Mouse (Mus musculus) lung, postnatal 36 days (tissue): ENCODE data around the gene Igsf21.

Experiments
- DNase-seq: peaks from one replicate; pipeline ENCODE4 v3.0.0; 2022; ENCODE audit warnings: mixed read lengths

Igsf21 gene

DNA sequence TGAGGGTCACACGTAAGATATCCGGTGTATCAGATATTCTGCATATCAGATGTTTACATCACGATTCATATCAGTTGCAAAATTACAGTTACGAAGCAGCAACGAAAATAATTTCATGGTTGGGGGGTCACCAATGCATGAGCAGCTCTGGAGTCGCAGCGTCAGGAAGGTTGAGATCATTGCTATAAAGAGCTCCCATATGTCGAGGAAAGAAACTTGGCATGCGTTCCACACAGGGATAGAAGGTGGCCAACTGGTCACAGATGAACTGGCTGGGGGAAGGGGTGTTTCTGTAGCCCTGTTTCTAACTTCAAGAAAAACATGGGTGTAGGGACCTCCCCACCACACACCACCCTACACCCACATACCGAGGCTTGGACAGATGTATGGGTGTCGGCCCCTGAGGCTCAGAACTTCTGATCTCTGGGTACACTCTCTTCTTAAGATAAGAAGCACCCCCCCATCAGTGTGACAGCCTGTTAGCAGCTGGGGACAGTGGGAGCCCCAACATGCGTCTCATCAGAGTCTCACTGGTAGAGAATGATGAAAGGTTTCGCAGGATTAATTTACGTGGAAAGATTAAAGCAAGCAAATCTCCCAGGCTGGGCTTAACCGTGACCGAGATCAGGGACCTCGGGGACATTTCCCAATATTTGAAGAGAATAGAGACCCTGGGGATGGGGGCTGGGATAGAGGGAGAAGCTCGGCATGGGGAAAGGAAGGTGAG is 54.1 kb downstream of the Igsf21 start:
- no peak for DNase-seq

DNA sequence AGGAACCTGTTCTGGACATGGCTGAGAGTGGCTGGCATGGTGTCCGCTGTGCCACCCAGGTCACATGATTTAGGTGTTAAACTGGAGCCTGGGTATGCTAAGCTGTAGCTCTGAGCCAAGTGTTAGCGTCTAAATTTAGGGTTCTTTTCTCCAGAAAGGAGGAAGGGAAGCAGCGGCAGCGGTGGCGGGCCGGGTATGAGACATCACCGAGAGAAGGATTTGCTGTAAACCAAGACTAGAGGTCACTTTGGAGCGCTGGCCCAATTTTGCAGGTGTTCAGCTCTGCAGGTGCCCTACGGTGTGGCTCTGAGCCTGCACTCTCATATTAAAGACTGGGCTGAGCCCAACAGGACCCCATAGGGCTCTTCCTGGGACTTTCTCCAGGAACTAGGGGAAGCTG is 57.0 kb downstream of the Igsf21 start:
- no peak for DNase-seq

DNA sequence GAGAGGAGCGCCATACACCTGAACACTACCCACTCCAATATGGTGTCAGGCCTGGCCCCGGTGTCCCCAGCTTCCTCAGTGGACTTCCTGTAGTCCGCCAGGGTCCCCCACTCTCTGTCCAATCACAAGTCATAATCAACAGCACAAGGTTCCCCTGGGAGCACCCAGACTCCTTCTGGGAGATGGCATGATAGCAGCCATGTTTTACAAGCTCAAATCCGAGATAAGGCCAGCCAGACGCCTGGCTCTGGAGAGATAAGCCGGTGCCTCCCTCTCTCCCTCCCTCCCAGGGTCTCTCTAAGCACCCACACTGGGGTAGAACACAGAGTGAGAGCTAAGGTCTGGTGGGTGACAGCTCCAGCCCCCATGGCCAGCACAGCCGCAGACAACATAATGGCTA is 58.0 kb downstream of the Igsf21 start:
- DNase-seq: no peak

DNA sequence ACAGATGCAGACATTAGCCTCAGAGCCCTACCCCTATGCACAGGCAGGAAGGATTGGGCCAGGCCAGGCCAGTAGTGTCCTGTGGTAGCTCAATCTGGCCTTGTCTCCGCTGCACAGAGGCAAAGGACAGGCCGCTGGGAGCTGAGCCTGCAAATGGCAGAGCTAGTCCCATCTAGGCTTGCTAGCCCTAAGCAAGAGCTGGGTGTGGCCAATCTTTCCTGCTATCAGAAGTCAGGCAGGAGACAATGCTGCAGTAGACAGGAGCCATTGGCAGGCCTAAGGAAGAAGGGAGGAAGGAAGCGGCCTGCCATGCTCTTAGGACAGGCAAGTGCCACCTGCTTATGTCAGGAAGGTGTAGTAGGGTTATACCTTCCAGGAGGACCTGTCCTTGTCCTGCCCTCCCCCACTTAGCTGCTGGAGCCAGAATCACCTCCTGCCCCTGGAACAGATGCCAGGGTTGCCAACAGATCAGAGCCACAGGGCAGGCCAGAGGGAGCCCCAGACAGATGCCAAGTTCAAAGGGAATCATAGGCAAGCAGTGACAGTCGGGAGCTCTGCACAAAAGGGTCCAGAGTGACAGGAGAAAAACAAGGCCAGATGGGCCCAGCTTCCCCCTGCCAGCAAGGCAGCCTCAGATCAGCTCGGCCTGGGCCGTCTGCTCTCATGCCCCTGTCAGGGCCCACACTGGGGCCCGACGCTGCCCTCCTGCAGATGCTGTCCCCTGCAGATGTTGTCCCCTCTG is 59.0 kb downstream of the Igsf21 start:
- DNase-seq: no peak

DNA sequence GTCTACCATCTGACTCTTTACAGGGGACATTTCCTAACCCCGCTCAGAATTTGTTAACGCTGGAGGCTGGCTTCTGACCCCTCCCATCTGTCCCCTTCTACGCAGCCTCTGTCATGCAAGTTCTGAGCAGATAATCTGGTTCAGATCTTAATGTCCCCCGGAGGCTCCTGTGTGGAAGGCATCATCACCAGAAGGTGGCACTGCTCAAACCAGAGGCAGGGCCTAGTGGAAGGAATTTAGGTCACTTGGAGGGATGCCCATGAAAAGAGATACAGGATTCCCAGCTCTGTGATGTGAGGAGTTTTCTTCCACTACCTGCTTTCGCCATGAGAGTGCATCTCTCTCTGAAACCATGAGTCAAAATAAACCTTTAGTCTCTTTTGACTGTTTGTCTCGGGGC is 67.0 kb downstream of the Igsf21 start:
- DNase-seq: no peak

DNA sequence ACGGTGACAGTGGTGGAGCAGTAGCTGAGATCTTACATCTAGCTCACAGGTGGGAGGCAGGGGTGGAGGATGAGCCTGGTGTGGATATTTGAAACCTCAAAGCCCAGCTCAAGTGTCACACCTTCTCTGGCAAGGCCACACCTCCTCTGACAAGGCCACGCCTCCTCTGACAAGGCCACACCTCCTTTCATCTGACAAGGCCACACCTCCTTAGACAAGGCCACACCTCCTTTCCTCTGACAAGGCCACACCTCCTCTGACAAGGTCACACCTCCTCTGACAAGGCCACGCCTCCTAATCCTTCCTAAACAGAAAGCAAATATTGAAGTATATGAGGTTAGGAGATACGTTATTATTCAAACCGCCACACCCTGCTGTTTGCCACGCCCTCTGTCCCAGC is 69.5 kb downstream of the Igsf21 start:
- no peak for DNase-seq

DNA sequence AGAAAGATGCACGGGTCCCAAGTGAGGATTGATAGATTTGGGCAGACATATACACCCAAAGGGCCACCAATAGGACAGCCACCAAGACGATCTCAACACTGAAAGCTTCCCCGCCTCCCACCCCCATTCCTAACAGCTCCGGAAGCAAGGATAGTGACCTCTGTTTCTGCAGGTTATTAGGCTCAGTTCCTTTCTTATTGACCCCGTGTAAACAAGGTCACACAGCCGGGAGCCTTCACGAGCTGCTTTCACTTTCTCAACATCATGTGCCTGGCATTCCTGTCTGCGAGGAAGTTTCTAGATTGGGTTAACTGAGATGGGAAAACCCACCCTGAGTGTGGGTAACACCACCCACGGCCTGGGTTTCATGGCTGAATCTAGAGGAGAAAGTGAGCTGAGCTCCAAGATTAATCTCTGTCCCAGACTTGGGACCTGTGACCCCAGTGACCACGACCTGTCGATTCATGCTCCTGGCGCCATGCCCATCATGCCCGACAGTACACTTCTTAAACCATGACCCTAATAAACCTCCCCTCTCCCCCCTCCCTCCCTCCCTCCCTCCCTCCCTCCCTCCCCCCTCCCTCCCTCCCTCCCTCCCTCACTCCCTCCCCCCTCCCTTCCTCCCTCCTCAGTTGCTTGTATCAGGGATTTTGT is 72.7 kb downstream of the Igsf21 start:
- peak; percentile 40 for DNase-seq

DNA sequence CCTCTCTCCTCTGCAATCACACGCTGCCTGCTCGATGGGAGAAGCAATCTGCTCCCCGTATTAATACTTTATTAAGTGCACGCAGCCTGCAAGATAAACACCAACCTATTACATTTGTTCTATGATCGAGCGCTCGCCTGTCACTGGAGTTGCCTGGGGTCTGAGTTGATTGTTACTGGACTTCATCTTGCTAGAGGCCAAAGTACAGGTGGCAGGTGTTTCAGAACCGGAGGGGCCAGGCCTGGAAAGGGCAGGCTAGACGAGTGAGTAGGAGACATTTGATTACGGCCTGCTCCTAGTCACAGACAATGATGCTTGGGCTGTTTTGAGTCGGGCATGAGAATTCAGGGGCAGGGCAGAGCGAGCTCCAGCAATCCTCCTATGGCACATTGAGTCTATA is 73.5 kb downstream of the Igsf21 start:
- DNase-seq: no peak

DNA sequence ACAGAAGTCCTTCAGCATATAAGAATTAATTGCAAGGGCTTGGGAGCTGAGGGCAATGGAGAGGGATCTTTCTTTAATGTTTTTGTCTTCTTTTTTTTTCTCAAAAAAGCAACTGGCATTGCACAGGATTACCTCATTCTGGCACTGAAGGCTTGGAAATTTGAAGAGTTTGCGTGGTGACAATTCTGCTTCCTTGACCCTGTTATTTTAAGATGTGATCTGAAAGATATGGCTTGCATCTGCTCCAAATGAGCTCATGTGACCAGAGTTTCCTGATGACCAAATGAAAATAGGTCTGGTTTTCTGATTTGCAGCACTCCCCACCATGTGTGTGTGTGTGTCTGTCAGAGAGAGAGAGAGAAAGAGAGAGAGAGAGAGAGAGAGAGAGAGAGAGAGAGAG is 74.7 kb downstream of the Igsf21 start:
- DNase-seq: peak; percentile 26

DNA sequence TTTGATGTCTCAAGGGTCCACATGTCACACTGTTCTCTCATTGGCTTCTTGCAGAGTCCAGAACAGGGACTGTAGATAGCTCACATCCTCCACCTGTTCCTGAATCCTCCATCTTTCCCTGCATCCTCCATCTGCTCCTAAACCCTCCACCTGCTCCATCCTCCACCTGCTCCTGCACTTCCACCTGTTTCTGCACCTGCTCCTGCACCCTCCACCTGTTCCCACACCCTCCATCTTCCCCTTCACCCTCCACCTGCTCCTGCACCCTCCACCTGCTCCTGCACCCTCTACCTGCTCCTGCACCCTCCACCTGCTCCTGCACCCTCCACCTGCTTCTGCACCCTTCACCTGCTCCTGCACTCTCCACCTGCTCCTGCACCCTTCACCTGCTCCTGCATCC is 75.4 kb downstream of the Igsf21 start:
- no peak for DNase-seq

DNA sequence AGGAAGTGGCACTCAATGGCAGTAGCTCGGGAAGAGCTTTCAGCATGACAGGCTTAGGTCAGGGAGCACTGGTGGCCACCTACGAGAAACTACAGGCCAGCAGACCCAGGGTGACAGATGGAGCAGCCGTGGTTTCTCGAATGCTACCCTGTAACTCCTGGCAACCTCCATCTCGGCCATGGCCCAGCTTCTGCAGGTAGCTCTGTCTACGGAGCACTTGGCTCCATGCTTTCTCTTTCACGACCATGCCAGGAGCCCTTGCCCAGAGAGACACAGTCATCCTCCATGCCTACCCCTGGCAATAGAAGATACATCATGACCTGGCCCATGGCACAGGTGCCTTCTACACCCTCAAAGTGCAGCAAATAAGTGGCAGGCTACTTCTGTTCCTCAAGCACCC is 80.7 kb downstream of the Igsf21 start:
- no peak for DNase-seq

DNA sequence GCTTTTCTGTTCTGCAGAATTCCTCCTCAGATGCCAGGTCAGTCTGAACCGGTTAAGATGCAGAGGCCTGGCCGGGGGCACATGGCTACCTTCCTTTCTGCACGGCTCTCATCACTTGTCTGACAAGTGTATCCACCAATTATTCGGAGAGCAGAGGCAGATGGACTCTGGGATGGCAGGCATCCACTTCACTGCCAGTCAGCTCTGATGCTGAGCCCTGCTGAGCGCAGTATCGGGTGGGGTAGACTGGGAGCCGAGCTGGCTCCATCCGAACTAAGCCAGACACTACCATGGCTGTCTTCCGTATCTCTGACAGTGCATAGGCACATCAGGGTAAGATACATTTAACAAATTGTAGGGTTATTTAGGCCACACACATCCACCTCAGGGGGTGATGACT is 81.9 kb downstream of the Igsf21 start:
- DNase-seq: no peak

DNA sequence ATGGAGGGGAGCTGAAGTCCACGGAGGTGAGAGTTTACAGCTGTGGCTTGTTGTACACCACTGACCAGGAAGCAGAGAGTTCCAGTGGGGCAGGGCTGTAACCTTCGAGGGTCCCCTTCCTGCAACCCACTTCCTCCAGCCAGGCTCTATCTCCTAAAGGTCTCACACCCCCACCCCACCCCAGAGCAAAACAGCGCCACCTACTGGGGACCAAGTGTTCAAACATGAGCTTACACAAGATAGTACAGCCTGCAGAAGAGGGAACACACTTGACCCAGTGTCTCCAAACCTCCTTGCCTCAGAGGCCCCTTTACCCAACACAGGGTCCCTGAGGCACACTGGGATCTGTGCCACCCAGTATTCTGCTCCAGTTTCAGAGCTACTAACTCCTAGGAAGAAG is 87.0 kb downstream of the Igsf21 start:
- no peak for DNase-seq

DNA sequence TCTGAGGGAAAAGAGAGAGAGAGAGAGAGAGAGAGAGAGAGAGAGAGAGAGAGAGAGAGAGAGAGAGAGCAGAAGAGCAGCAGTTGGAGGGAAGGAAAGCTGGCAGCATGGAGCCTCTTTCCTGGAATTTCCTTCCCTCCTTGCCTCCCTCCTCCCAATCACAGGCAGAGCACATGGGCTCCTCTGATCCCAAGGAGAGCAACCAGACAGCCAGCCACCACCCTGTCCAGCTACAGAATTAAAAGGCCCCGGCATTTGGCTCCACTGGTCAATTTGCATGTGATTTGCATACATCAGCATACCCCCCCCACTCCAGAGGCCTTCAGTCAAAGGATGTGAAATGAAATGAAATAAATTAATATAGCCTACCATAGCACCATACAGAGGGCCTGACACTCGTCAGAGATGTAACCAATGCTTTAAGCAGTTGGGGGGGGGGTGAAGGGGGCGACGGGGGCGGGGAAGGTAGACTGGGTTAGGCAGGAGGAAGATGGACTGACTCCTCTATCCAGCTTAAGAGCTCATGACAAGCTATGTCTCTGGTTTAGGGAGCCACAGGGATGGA is 91.6 kb downstream of the Igsf21 start:
- DNase-seq: no peak

DNA sequence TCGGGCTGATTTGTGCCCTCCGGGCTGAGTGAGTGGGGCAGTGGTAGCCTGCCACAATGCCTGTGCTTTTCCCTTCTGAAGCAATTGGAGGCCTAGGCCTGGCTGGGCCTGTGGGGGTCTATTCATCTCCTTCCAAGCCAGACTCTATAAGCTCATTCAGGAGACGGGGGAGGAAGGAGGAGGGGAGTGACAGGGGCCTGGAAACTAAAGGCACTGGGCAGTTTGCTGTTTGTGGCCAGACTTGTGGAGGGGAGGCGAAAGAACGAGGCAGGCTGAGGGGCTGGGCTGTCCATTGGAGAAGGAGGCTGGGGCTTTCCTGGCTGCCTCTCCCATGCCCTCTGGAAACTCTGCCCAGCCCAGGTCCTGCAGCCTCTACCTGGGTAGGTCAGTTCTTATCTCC is 92.1 kb downstream of the Igsf21 start:
- no peak for DNase-seq

DNA sequence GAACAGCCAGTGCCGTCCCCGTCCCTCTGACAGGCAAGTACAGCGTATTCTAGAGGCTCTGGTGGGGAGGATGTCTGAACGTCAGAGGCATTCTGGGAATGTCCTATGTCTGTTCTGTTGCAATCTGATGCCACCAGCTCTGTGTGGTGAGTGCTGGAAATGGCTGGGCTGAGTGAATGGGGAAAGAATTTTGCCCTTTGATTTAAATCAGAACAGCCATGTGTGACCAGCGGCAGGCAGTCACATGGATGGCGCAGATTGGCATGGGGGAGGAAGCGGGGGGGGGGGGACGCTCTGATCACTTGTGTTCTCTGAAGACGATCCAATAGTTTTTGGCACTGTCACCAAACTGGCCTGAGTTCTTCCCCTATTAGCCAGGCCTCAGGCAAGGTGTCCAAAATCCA is 92.9 kb downstream of the Igsf21 start:
- DNase-seq: no peak

DNA sequence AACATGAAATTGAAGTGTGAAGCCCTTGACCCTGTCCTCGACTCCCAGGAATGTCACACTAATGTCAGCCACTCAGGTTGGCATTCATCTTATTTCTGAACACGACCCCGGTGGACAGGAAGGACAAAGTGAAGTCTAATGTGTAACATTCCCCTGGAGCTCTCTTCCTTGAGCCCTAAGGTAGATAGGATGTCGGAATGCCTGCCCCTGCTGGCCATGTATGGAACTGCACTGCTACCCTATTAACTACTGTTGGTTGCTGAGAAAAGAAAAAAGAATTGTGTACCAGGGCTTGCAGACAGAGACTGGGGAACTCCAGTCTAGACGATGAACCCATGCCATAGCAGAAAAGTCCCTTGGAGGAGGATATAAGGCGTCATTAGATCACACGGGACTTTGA is 93.5 kb downstream of the Igsf21 start:
- peak; percentile 55 for DNase-seq

DNA sequence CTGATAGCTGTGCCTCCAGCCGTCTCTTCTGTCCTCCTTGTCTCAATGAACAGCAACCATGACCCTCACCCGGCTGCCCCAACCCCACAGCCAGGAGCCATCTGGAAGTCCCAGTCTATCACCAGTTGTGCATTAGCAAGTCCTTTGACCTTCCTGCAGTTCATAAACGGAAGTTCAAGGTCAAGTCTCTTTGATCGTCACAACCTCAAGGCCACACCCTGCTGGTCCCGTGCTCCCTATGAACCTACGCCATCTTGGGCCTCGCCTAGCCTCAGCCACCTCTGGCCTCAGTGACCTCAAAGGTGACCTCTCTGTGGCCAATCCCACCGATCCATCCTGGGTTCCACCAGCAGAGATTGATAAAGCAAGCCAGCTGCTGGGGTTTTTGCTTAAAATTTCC is 96.9 kb downstream of the Igsf21 start:
- DNase-seq: no peak

DNA sequence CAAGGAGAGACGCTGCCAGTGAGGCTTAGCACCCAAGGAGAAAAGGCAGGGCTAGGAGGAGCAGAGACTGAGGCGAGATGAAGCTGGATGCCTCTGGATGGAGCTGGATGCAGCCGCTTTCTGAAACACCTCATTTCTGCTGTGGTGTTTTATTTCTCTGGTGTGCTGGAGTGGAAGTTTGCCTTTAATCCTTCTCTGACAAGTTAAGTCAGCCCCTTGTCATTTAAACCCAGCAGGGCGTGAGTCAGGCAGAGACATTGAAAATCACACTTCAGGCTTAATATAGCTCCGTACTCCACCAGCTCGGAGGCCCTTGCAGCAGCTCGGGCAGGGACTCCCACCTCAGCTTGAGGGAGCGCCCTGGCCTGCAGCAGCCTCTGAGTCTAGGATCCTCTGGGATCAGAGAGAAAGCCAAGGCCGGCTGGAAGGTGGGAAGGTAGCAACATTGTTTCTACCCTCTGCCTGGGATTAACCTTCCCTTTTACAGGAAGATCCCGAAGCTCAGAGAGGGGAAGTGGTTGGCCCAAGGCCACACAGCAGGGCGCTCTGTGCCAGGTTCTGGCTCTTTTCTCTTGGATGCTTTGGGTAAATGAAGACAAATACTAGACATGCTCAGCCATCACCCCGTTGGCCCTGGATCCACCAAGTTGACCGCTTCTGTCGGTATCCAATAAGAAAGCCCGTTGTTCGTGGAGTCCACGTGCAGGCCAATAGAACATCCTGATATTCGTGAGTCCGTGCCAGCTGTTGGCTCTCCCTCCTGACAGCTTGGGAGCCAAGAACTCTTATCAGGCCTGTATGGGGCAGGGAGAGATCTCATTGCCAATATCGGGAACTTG is 98.5 kb downstream of the Igsf21 start:
- no peak for DNase-seq

DNA sequence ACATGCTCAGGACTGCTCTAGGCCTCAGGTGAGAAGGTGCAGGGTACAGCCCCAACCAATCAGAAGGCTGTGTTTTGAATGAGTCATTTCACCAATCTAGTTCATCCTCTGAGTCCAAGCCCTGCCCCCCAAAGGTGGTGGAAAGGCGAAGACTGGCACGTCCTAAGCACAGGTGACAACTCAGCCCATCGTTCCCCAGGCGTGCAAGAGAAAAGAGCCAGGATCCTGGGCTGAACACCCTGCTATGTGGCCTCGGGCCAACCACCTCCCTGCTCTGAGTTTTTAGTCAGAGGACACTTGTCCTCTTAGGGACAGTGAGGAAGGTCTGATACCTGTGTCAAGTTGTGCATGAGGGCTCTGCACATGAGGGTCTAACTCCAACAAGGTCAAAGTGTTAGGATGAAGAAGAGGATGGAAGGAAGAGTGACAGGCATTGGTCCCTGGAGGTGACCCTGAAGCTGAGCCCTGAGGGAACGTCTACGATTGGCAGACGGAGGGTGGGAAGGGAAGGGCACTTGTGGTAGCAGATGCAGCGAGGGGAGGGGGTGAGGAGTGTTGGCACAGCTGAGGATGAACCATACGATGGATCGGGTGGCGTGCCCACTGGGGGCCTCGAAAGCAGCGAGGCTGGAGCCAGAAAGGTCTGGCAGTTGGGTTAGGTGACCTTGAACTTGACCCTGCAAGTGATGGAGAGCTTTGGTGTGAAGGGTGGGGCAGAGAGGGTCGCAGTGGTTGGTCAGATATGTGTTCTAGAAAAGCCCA is 99.3 kb downstream of the Igsf21 start:
- no peak for DNase-seq

DNA sequence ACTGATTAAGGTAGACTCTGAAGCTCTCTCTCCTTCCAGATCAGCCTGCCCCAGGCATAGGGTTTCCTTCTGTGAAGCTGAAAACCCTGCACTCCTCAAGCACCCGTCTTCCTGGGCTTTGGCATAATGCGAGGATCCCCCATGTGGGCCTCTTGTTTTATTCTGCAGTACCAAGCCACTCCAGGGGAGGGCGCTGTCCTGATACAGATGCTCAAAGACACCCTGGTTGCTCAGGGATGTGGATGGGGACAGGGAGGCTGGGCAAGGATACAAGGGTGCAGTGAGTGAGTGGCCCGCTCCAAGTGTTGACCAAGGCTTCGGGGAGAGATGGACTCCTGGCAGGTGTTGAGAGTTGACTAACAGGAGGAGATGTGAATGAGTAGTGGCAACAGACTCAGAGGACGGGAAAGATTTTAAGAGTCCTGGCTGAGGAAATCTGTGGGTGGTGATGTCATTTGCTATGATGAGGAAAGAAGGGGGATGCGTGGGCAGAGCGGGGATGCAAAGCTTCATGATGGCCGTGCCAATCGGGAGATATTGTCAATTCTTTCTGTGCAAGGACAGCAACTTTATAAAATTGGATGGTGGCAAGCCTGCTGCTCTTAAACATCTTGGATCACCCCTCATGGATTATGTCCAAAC is 102.6 kb downstream of the Igsf21 start:
- DNase-seq: no peak

DNA sequence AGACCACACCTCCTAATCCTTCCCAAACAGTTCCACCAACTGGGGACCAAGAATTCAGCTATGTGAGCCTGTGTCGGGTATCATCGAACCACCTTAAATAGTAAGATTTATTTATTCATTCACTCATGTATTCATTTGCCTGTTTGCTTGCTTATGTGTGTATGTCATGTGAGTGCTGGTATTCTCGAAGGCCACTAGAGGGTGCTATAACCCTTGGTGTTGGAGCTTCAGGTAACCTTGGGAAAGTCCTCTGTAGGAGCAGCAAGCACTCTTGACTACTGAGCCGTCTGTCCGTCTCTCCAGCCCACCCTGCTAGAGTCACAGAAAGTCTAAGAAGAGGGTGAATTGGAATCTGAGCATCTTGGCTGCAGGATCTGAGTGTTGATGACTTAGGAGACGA is 103.4 kb downstream of the Igsf21 start:
- DNase-seq: no peak
